Mouse (Mus musculus): ENCODE data around the gene Ephb6. TPM values are rescaled to one million over a fixed set of nuclear protein-coding genes. Genes with fewer than 3 reads are reported as not detected.

Ephb6 gene
- polyA plus RNA-seq, 1 experiment from 2014 or later = 11.7 TPM

DNA sequence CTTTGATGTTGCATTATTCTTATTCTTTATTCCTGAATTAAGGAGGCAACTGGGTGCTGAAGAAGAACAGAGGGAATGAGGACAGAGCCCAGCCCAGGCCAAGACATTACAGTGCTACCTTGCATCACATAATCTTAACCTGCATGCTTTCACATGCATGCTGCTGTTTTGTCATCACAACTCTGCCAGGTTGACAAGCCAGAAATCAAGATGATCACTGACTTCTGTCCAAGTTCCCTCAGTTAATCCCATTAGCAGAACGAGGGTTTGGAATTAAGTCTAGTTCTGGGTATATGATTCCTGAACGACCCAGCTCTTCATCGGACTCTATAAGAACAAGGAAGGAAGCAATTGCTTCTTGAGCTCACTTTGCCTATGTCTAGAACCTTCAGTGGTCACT lies 40.9 kb downstream of the Ephb6 start:
- H3K27ac ChIP-seq (ENCODE audit: low read length) = no peak overlapping the region
- no peak for ATAC-seq (ENCODE audit: insufficient number of reproducible peaks, insufficient read depth, low FRiP score, low read depth)
- H3K4me2 ChIP-seq (replicated peaks; ENCODE audit: low read depth, low read length) = no peak overlapping the region
- WGBS = 86% methylated on average over 3 of the region's 3 CpGs
- H3K9me3 ChIP-seq (ENCODE audit: control insufficient read depth, low read depth, low read length) = no peaks in the 10 kb centered on the region
- no peaks in the 10 kb centered on the region for H3K4me1 ChIP-seq (ENCODE audit: control insufficient read depth, insufficient read depth, low read length)
- no peaks in the 10 kb centered on the region for H3K27me3 ChIP-seq (ENCODE audit: control insufficient read depth, insufficient read depth, low read length)
- no peak overlapping the region for H3K4me3 ChIP-seq (ENCODE audit: low read depth, low read length)
- no peak overlapping the region for H3K9ac ChIP-seq (replicated peaks; ENCODE audit: low read depth, low read length)
- H3K36me3 ChIP-seq (ENCODE audit: control insufficient read depth, insufficient read depth, low read length) = no peaks in the 10 kb centered on the region

DNA sequence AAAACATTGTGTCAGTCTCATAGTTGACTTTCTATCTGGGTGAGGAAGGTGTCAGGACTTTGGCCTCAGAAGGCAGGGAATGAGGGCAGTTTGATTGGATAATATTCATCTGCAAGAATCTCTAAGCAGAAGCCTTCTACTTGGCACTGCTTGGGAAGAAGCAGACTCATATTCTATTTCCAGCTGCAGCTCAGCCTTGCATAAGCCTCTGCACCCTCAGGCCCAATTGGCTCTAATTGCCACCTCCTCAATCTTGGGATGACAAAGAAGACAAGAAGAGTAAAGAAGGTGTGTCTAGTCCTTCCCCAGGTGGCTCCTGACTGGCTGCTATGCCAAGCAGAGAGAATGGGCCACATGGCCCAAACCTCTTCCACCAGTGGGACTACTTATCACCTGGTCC lies 41.4 kb downstream of the Ephb6 start:
- H3K27me3 ChIP-seq (ENCODE audit: control insufficient read depth, insufficient read depth, low read length) = no peaks in the 10 kb centered on the region
- no peaks in the 10 kb centered on the region for H3K4me1 ChIP-seq (ENCODE audit: control insufficient read depth, insufficient read depth, low read length)
- H3K27ac ChIP-seq (ENCODE audit: low read length) = no peak overlapping the region
- H3K4me3 ChIP-seq (ENCODE audit: low read depth, low read length) = no peak overlapping the region
- ATAC-seq (ENCODE audit: insufficient number of reproducible peaks, insufficient read depth, low FRiP score, low read depth) = no peak
- H3K36me3 ChIP-seq (ENCODE audit: control insufficient read depth, insufficient read depth, low read length) = no peaks in the 10 kb centered on the region
- no peak overlapping the region for H3K4me2 ChIP-seq (replicated peaks; ENCODE audit: low read depth, low read length)
- H3K9ac ChIP-seq (replicated peaks; ENCODE audit: low read depth, low read length) = no peak overlapping the region
- no peaks in the 10 kb centered on the region for H3K9me3 ChIP-seq (ENCODE audit: control insufficient read depth, low read depth, low read length)

DNA sequence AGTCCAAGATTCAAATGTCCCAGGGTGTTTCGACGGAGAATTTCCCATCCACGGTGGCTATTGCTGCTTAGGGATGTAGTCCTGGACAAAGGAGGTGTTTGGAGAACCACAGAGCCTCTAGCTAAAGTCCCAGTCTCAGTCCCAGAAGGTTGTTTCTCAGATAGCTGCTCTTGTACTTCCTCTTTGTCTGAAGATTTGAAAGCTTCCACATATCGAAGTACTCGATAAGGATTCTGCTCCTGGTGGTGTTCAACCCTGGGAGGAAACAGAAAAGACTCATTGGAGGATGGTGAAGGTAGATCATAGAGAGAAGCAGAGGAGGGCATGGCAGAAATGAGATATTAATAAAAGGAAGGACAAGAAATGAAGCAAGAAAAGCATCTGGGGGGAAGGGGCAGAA lies 47.9 kb downstream of the Ephb6 start:
- 94% methylated on average over 5 of the region's 5 CpGs for WGBS
- Histone ChIP-seq H3K27ac (ENCODE audit: low read length) (no peak overlapping the region), H3K4me3 (ENCODE audit: low read depth, low read length) (no peak overlapping the region), H3K4me1 (ENCODE audit: control insufficient read depth, insufficient read depth, low read length) (no peaks in the 10 kb centered on the region), H3K9me3 (ENCODE audit: control insufficient read depth, low read depth, low read length) (no peaks in the 10 kb centered on the region), H3K9ac (replicated peaks; ENCODE audit: low read depth, low read length) (no peak overlapping the region), H3K27me3 (ENCODE audit: control insufficient read depth, insufficient read depth, low read length) (no peaks in the 10 kb centered on the region), H3K4me2 (replicated peaks; ENCODE audit: low read depth, low read length) (no peak overlapping the region), H3K36me3 (ENCODE audit: control insufficient read depth, insufficient read depth, low read length) (no peaks in the 10 kb centered on the region)
- ATAC-seq (ENCODE audit: insufficient number of reproducible peaks, insufficient read depth, low FRiP score, low read depth) = no peak

DNA sequence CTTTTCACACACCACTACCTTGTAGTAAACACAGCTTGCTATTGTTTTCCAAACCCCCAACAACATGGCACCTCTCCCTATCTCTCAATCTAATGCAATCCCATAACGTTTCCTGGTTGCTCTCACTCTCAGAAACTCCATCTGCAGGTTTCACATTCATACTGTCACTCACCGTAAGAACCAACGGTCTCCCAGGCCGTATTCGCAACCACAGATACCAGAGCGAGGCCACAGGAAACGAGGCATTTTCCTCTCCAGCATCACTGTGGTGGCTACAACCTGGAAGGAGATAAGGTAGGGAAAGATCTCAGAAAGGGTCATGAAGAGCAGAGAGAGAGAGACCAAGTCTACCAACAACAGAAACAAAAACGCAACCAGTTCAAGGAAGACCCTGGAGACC lies 49.4 kb downstream of the Ephb6 start:
- Histone ChIP-seq H3K4me1 (ENCODE audit: control insufficient read depth, insufficient read depth, low read length) (no peaks in the 10 kb centered on the region), H3K4me3 (ENCODE audit: low read depth, low read length) (no peak overlapping the region), H3K36me3 (ENCODE audit: control insufficient read depth, insufficient read depth, low read length) (no peaks in the 10 kb centered on the region), H3K4me2 (replicated peaks; ENCODE audit: low read depth, low read length) (no peak overlapping the region), H3K27ac (ENCODE audit: low read length) (no peak overlapping the region), H3K27me3 (ENCODE audit: control insufficient read depth, insufficient read depth, low read length) (no peaks in the 10 kb centered on the region), H3K9ac (replicated peaks; ENCODE audit: low read depth, low read length) (no peak overlapping the region), H3K9me3 (ENCODE audit: control insufficient read depth, low read depth, low read length) (no peaks in the 10 kb centered on the region)
- ATAC-seq (ENCODE audit: insufficient number of reproducible peaks, insufficient read depth, low FRiP score, low read depth) = no peak
- 86% methylated on average over 8 of the region's 8 CpGs for WGBS

DNA sequence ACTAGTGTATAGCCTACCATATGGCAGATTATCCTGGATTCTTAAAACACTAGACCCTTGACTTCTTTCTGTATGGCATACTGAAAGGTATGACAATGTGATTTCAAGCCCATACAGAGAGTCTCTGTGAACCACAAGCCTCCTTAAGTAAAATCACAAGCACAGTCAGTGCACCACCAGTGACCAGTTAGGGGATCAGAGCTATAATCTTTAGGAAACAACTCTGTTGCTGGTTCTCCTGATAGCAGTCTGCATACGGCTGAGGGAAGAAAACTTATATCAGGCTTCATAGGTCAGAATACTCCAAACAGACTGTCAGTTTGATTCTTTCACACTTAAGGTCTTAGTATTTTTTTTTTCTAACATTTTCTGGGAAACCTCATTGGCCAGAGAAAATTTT lies 53.2 kb downstream of the Ephb6 start:
- no peak overlapping the region for H3K4me2 ChIP-seq (replicated peaks; ENCODE audit: low read depth, low read length)
- H3K27me3 ChIP-seq (ENCODE audit: control insufficient read depth, insufficient read depth, low read length) = no peaks in the 10 kb centered on the region
- H3K27ac ChIP-seq (ENCODE audit: low read length) = no peak overlapping the region
- no peak for ATAC-seq (ENCODE audit: insufficient number of reproducible peaks, insufficient read depth, low FRiP score, low read depth)
- H3K9ac ChIP-seq (replicated peaks; ENCODE audit: low read depth, low read length) = no peak overlapping the region
- no peaks in the 10 kb centered on the region for H3K36me3 ChIP-seq (ENCODE audit: control insufficient read depth, insufficient read depth, low read length)
- 44% methylated on average over 1 of the region's 1 CpGs for WGBS
- H3K9me3 ChIP-seq (ENCODE audit: control insufficient read depth, low read depth, low read length) = no peaks in the 10 kb centered on the region
- H3K4me3 ChIP-seq (ENCODE audit: low read depth, low read length) = no peak overlapping the region
- H3K4me1 ChIP-seq (ENCODE audit: control insufficient read depth, insufficient read depth, low read length) = no peaks in the 10 kb centered on the region

DNA sequence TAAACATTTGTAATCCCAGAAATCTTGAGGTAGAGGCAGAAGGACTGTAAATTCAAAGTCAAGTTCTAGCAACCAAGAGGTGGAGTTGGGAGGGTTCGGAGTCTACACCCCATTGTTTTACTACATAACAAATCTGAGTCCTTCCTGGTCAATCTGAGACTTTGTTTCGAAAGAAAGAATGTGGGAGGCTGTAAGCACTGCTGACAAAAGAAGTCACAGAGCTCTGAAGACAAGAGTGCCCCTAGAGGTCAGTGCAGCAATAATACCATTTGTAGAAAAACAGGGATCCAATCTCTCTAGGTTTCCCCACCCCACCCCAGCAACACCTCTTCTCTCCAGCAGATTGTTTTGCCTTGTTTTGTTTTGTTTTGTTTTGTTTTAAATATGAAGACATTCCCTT lies 57.0 kb downstream of the Ephb6 start:
- Histone ChIP-seq H3K4me3 (ENCODE audit: low read depth, low read length) (no peak overlapping the region), H3K27ac (ENCODE audit: low read length) (no peak overlapping the region), H3K9me3 (ENCODE audit: control insufficient read depth, low read depth, low read length) (no peaks in the 10 kb centered on the region), H3K36me3 (ENCODE audit: control insufficient read depth, insufficient read depth, low read length) (no peaks in the 10 kb centered on the region), H3K4me1 (ENCODE audit: control insufficient read depth, insufficient read depth, low read length) (no peaks in the 10 kb centered on the region), H3K27me3 (ENCODE audit: control insufficient read depth, insufficient read depth, low read length) (no peaks in the 10 kb centered on the region), H3K9ac (replicated peaks; ENCODE audit: low read depth, low read length) (no peak overlapping the region), H3K4me2 (replicated peaks; ENCODE audit: low read depth, low read length) (no peak overlapping the region)
- ATAC-seq (ENCODE audit: insufficient number of reproducible peaks, insufficient read depth, low FRiP score, low read depth) = no peak
- WGBS = 39% methylated on average over 2 of the region's 2 CpGs

Other genes with a start within 250 kb of the Ephb6 start
- 1.2 TPM in 1 of 2 replicates, not detected in the other for gene Prss3, start 227.8 kb upstream of the Ephb6 start, polyA plus RNA-seq (2014; fragmentation: Nextera tagmentation; extraction: Ambion mirVana)
- 0.69 TPM in 1 of 2 replicates, not detected in the other for gene Gm5771, start 213.1 kb upstream of the Ephb6 start, polyA plus RNA-seq (2014; fragmentation: Nextera tagmentation; extraction: Ambion mirVana)
- 1.2 TPM in 1 of 2 replicates, not detected in the other for gene Gm10334, start 159.3 kb upstream of the Ephb6 start, polyA plus RNA-seq (2014; fragmentation: Nextera tagmentation; extraction: Ambion mirVana)
- 3.3 TPM in 1 of 2 replicates, not detected in the other for gene Prss1, start 146.6 kb upstream of the Ephb6 start, polyA plus RNA-seq (2014; fragmentation: Nextera tagmentation; extraction: Ambion mirVana)
- 6.5 TPM in 1 of 2 replicates, not detected in the other for gene Prss2, start 83.7 kb upstream of the Ephb6 start, polyA plus RNA-seq (2014; fragmentation: Nextera tagmentation; extraction: Ambion mirVana)
- gene Trpv6, start 30.9 kb downstream of the Ephb6 start, polyA plus RNA-seq (2014; fragmentation: Nextera tagmentation; extraction: Ambion mirVana) = 5.7 and 6.7 TPM in 2 replicates
- gene Trpv5, start 75.3 kb downstream of the Ephb6 start, polyA plus RNA-seq (2014; fragmentation: Nextera tagmentation; extraction: Ambion mirVana) = not detected in 2 replicates
- 0.48 TPM in 1 of 2 replicates, not detected in the other for gene Llcfc1, start 78.9 kb downstream of the Ephb6 start, polyA plus RNA-seq (2014; fragmentation: Nextera tagmentation; extraction: Ambion mirVana)
- gene Kel, start 98.9 kb downstream of the Ephb6 start, polyA plus RNA-seq (2014; fragmentation: Nextera tagmentation; extraction: Ambion mirVana) = 1.2 and 1.5 TPM in 2 replicates
- gene Olfr459, start 169.7 kb downstream of the Ephb6 start, polyA plus RNA-seq (2014; fragmentation: Nextera tagmentation; extraction: Ambion mirVana) = not detected in 2 replicates
- gene Pip, start 242.1 kb downstream of the Ephb6 start, polyA plus RNA-seq (2014; fragmentation: Nextera tagmentation; extraction: Ambion mirVana) = not detected in 2 replicates
- not detected in 2 replicates for gene Sval2, start 247.5 kb downstream of the Ephb6 start, polyA plus RNA-seq (2014; fragmentation: Nextera tagmentation; extraction: Ambion mirVana)

All from stomach, embryonic 14.5 days (tissue).